24 mouse cellular contexts compared by ENCODE assay signal in the genomic region with DNA sequence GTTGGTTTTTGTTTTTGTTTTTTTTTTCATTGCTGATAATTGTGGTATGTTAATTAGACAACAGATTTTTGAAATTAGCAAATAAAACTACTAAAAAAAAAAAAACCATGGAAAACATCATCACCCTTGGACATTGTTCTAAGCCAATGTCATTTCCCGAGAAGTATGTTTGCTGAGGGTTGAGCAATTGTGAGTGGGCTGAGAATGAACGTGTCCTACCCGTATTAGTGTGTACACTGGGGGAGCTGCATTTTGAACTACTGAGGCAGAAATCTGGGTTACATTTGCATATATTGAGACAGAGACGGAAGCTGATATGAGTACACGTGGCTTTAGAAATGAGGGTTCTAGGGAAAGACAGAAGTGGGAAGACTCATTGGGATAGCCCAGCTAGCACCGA. TPM values are rescaled to one million over a fixed set of nuclear protein-coding genes. Genes with fewer than 3 reads are reported as not detected.
"Had no signal": no experiment of that assay in that cellular context is flagged by ENCODE, and none has a peak within 500 bp of the region (broad histone marks: within the 10 kb centered on the region; RNA-seq: fewer than 3 reads in every experiment).

No protein-coding gene starts in this region.

- DNase-seq: kidney, adult 11 months; kidney, adult 8-10 months; kidney, postnatal 10 days; kidney, postnatal 36 days; layer of hippocampus, postnatal 36 days; midbrain, embryonic 14.5 days; right cerebral cortex, postnatal 14 days; spleen, adult 18-20 months; thymus, postnatal 25 days had no signal

- H3K27me3 ChIP-seq: intestine, embryonic 15.5 days; kidney, embryonic 15.5 days; stomach, embryonic 15.5 days had no signal

- H3K9ac ChIP-seq: intestine, embryonic 15.5 days; kidney, embryonic 15.5 days; stomach, embryonic 15.5 days had no signal

- H3K27ac ChIP-seq: intestine, embryonic 15.5 days; kidney, embryonic 15.5 days; left cerebral cortex, adult 2 months; stomach, embryonic 15.5 days had no signal

- H3K4me3 ChIP-seq: intestine, embryonic 15.5 days; kidney, embryonic 15.5 days; left cerebral cortex, adult 2 months; stomach, embryonic 15.5 days had no signal

- H3K9me3 ChIP-seq: intestine, embryonic 15.5 days; kidney, embryonic 15.5 days; stomach, embryonic 15.5 days had no signal

- H3K4me2 ChIP-seq: intestine, embryonic 15.5 days; kidney, embryonic 15.5 days; midbrain, embryonic 11.5 days; stomach, embryonic 15.5 days had no signal

- H3K36me3 ChIP-seq: intestine, embryonic 15.5 days; kidney, embryonic 15.5 days; stomach, embryonic 15.5 days had no signal

- H3K4me1 ChIP-seq: intestine, embryonic 15.5 days; kidney, embryonic 15.5 days; stomach, embryonic 15.5 days had no signal

- ATAC-seq: intestine, embryonic 15.5 days had no signal

RNA-seq across cellular contexts. Expression of a gene that starts 6.8 kb away (rescaled TPM):
- total RNA-seq: layer of hippocampus, adult 8-10 months; layer of hippocampus, postnatal 10 days; layer of hippocampus, postnatal 36 days; left cerebral cortex, adult 2 months; left cerebral cortex, postnatal 36 days; megakaryocyte progenitor cell, adult 5-6 weeks; megakaryocyte-erythroid progenitor cell, adult 5-6 weeks; midbrain, postnatal 0 days had no signal
- polyA plus RNA-seq: midbrain, embryonic 11.5 days; midbrain, postnatal 0 days; neural tube, embryonic 11.5 days; thymus, postnatal 0 days had no signal

RNA-seq across cellular contexts. Expression of a gene that starts 48.1 kb away (rescaled TPM):
- total RNA-seq: megakaryocyte progenitor cell, adult 5-6 weeks; megakaryocyte-erythroid progenitor cell, adult 5-6 weeks had no signal
- polyA plus RNA-seq: limb, embryonic 11.5 days; limb, embryonic 14.5 days; midbrain, embryonic 11.5 days; neural tube, embryonic 11.5 days had no signal
